Mouse (Mus musculus) kidney, postnatal 10 days (tissue): ENCODE measurements around the gene Olfr878.
A peak's percentile ranks its signal among the peaks of the same experiment; 100 is the strongest.

ENCODE experiments used
- DNase-seq: peaks from one replicate; pipeline ENCODE4 v3.0.0; 2021; ENCODE audit warnings: mixed read lengths

Olfr878 gene

GRCm38 (mm10) chr9:37917540-37917939 is at the start of gene Olfr878:
Gene Olfr878, plus strand, starts transcription at chr9:37917840.
- DNase-seq, result no peak

- no peak for DNase-seq
Measured at GRCm38 (mm10) chr9:37870246-37870645, 47.4 kb upstream of the Olfr878 start.

- DNase-seq, result no peak
Measured at GRCm38 (mm10) chr9:37871097-37871496, 46.5 kb upstream of the Olfr878 start.

- DNase-seq, result no peak
Measured at GRCm38 (mm10) chr9:37871536-37871935, 46.1 kb upstream of the Olfr878 start.

- no peak for DNase-seq
Measured at GRCm38 (mm10) chr9:37890960-37891359, 26.7 kb upstream of the Olfr878 start.

GRCm38 (mm10) chr9:37896661-37897060 is 21.0 kb upstream of the Olfr878 start, which contains the start of gene Olfr145:
Gene Olfr145, plus strand, starts transcription at chr9:37896724.
- DNase-seq, result no peak

- no peak for DNase-seq
Measured at GRCm38 (mm10) chr9:37905555-37905954, 12.1 kb upstream of the Olfr878 start.

GRCm38 (mm10) chr9:37918018-37918417 is 378 bp downstream of the Olfr878 start:
- no peak for DNase-seq

GRCm38 (mm10) chr9:37924194-37924593 is 6.6 kb downstream of the Olfr878 start:
- DNase-seq, result no peak

DNA sequence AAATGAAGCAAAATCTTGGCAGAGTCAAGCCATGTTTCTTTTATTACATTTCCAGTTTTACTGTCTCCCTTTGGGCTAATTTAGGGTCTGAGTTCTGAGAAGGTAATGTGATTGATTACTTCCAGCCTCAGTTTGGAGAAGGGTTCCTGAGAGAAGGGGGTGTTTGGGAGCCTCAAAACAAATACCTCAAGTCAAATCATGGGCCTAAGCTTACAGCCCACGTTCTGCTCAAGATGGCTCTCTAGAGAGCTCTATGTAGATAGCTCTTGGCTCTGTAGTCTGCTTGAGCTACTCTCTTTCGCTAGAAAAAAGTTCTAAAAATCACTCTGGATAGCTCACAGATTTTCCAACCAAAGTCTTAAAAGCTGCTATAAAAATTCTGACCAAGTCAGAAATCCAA is 7.8 kb downstream of the Olfr878 start:
- no peak for DNase-seq

DNA sequence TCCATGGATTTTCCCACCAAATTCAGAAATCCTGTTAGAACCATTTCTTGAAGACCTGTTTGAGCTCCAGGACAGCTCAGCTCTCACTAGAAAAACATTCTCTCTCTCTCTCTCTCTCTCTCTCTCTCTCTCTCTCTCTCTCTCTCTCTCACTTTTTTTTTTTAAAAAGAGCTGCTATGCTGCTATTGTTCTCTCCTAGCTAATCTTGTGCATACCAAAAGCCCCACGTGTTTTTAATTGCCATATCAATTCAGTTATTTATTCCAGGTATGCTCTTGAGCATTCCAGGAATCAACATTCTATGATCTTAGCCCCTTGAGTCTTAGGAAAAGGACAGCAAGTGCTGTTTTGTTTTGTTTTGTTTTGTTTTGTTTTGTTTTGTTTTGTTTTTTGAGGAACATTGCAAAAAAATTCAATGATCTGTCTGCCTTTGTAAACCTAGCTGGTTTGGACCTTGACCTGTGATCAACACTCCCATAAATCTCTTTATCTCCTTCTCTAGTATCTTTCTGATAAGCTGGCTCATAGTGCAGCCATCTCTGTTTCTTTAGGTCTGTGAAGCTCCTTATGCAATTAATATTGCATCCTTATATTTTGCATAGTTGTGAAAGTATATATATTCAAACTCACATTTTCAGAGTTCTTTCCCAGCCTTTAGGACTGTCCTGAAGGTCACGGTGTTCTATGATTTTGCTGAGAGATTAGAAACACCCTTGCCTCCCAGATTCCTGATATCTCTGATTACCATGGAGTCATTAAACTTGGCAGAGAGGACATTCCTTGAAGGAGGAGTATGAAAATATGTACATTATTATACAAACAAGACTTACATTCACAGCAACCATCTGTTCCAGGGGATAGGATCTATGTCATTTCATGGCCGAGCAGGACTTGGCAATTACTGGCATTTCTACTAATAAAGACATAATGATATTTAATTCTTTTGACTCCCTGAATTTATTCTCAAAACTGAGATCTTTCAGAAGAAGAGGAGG is 8.7 kb downstream of the Olfr878 start:
- DNase-seq, result no peak

DNA sequence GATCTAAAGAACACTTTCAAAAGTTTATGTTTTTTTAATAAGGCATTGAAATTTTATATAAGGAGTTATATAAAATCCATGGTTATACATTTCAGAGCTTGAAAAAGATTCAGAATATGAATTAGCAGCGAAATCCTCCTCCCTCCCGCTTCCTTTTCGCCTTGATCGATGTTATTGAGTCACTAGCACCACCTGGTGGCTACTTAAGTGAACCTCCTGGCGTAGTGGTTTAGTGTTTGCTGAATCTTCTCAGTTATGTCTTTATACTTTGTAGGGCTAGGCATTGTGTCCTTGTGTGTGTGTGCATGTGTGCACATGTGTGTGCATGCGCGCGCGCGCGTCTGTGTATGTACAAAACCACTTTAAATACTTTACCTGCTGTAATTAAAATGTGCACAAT is 14.9 kb downstream of the Olfr878 start:
- DNase-seq, result peak; percentile 65

- no peak for DNase-seq
Measured at GRCm38 (mm10) chr9:37934146-37934545, 16.5 kb downstream of the Olfr878 start.

GRCm38 (mm10) chr9:37941167-37941566 is 23.5 kb downstream of the Olfr878 start:
- DNase-seq, result no peak
